ENCODE assay signal across 27 mouse cellular contexts in the genomic region with DNA sequence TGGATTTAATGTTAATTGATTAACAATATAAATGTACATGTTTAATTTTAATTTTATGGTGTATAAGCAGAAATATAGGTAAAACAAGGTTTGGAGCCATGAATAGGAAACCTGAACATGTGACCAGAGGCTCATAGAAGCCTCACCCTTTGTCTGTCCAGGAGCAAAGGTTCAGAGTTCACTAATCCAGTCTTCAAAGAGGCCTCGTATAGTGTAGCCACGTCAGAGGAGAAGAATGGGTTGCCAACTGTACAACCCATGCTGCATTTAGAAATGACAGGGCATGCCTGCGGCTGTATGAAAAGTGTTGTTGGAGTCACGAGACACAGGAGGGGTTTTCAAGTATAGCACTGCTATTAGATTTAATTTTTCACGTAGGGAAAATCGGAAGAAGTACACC.
DNase-seq lines count a peak whose midpoint lies in the region; ATAC-seq and TF ChIP-seq lines count a peak whose summit lies in the region.
"Had no signal": no experiment of that assay in that cellular context is flagged by ENCODE, and none has a peak within 500 bp of the region (broad histone marks: within the 10 kb centered on the region; RNA-seq: fewer than 3 reads in every experiment).

No protein-coding gene starts in this region.

- H3K9ac ChIP-seq in liver, adult 2 months (ENCODE audit: low read depth, low read length), result no peak overlapping the region
- H3K9ac ChIP-seq in liver, embryonic 11.5 days (ENCODE audit: low read depth, low read length), result no peak overlapping the region
- H3K9ac ChIP-seq in hindbrain, embryonic 12.5 days, result no peak overlapping the region
- H3K9ac ChIP-seq in hindbrain, embryonic 14.5 days, result peak overlapping the region; percentile 18; the same call in 1 of the 2 replicates
- H3K9ac ChIP-seq in midbrain, embryonic 13.5 days (replicated peaks), result no peak overlapping the region
- H3K9ac ChIP-seq: forebrain, postnatal 0 days; heart, embryonic 13.5 days; limb, embryonic 12.5 days; liver, embryonic 13.5 days; lung, embryonic 15.5 days had no signal

- 63% methylated on average over 6 of the region's 6 CpGs for WGBS in liver, adult 2 months
- WGBS in liver, embryonic 11.5 days, result 73% methylated on average over 6 of the region's 6 CpGs
- WGBS in hindbrain, embryonic 12.5 days, result 63% methylated on average over 6 of the region's 6 CpGs
- WGBS in hindbrain, embryonic 14.5 days, result 57% methylated on average over 6 of the region's 6 CpGs
- 61% methylated on average over 6 of the region's 6 CpGs for WGBS in midbrain, embryonic 13.5 days

- peak; percentile 44 for DNase-seq in liver, adult 2 months (ENCODE audit: extremely low read depth, low read depth, low spot score)
- DNase-seq in liver, embryonic 11.5 days (ENCODE audit: low spot score), result no peak
- DNase-seq in hindbrain, embryonic 14.5 days (ENCODE audit: low spot score), result no peak
- DNase-seq in frontal cortex, postnatal 36 days (ENCODE audit: low spot score in 2 of 2), result no peak
- DNase-seq in thymus, adult 18-20 months, result no peak
- no peak for DNase-seq in gastrocnemius, adult 2 months
- DNase-seq: adrenal gland, postnatal 10 days; cerebellum, adult 2 months; cerebellum, postnatal 25 days; embryo, embryonic 11 days; forebrain, postnatal 0 days; gastrocnemius, postnatal 36 days; heart, adult 2 months; heart, postnatal 14 days; kidney, adult 2 months; kidney, postnatal 10 days; layer of hippocampus, postnatal 36 days; liver, embryonic 13.5 days; lung, postnatal 36 days; right cerebral cortex, postnatal 14 days; thymus, postnatal 25 days had no signal

- no peaks in the 10 kb centered on the region for H3K27me3 ChIP-seq in liver, adult 2 months (ENCODE audit: control insufficient read depth, insufficient read depth, low read length)
- no peaks in the 10 kb centered on the region for H3K27me3 ChIP-seq in liver, embryonic 11.5 days (replicated peaks; ENCODE audit: control insufficient read depth, insufficient read depth, low read length)
- no peaks in the 10 kb centered on the region for H3K27me3 ChIP-seq in hindbrain, embryonic 12.5 days
- H3K27me3 ChIP-seq in hindbrain, embryonic 14.5 days (ENCODE audit: control insufficient read depth, insufficient read depth, low read length), result no peaks in the 10 kb centered on the region
- no peaks in the 10 kb centered on the region for H3K27me3 ChIP-seq in midbrain, embryonic 13.5 days
- H3K27me3 ChIP-seq: heart, embryonic 13.5 days; limb, embryonic 12.5 days; liver, embryonic 13.5 days; lung, embryonic 15.5 days had no signal

- no peak overlapping the region for H3K4me3 ChIP-seq in liver, adult 2 months (ENCODE audit: insufficient read depth, low read depth, low read length)
- no peak overlapping the region for H3K4me3 ChIP-seq in liver, embryonic 11.5 days (ENCODE audit: low read depth, low read length)
- no peak overlapping the region for H3K4me3 ChIP-seq in hindbrain, embryonic 12.5 days
- no peak overlapping the region for H3K4me3 ChIP-seq in hindbrain, embryonic 14.5 days (replicated peaks; ENCODE audit: low read length)
- no peak overlapping the region for H3K4me3 ChIP-seq in midbrain, embryonic 13.5 days (replicated peaks)
- H3K4me3 ChIP-seq in gastrocnemius, adult 2 months, result no peak overlapping the region
- H3K4me3 ChIP-seq: heart, adult 2 months; heart, embryonic 13.5 days; limb, embryonic 12.5 days; liver, embryonic 13.5 days; lung, embryonic 15.5 days; myocyte had no signal

- no peaks in the 10 kb centered on the region for H3K36me3 ChIP-seq in liver, adult 2 months (ENCODE audit: control insufficient read depth, insufficient read depth, low read length)
- no peaks in the 10 kb centered on the region for H3K36me3 ChIP-seq in liver, embryonic 11.5 days (ENCODE audit: control insufficient read depth, insufficient read depth, low read length)
- H3K36me3 ChIP-seq in hindbrain, embryonic 12.5 days, result no peaks in the 10 kb centered on the region
- H3K36me3 ChIP-seq in hindbrain, embryonic 14.5 days (replicated peaks; ENCODE audit: control insufficient read depth, insufficient read depth), result no peaks in the 10 kb centered on the region
- H3K36me3 ChIP-seq in midbrain, embryonic 13.5 days, result no peaks in the 10 kb centered on the region
- H3K36me3 ChIP-seq: heart, embryonic 13.5 days; limb, embryonic 12.5 days; liver, embryonic 13.5 days; lung, embryonic 15.5 days had no signal

- H3K9me3 ChIP-seq in liver, embryonic 11.5 days (ENCODE audit: control insufficient read depth, low read length), result no peaks in the 10 kb centered on the region
- H3K9me3 ChIP-seq in hindbrain, embryonic 12.5 days (replicated peaks), result no peaks in the 10 kb centered on the region
- no peaks in the 10 kb centered on the region for H3K9me3 ChIP-seq in hindbrain, embryonic 14.5 days (ENCODE audit: control insufficient read depth, low read length)
- 0 out of 2 replicates have a peak, but pooled peaks cover 4% of the 10 kb centered on the region for H3K9me3 ChIP-seq in midbrain, embryonic 13.5 days
- H3K9me3 ChIP-seq: heart, embryonic 13.5 days; limb, embryonic 12.5 days; liver, embryonic 13.5 days; lung, embryonic 15.5 days had no signal

- no peak for TF ChIP-seq CTCF in liver, adult 2 months (IDR thresholded peaks at IDR 0.05; ENCODE audit: low read depth, low read length)
- no peak for TF ChIP-seq CTCF in gastrocnemius, adult 2 months (IDR thresholded peaks at IDR 0.05)

- H3K4me2 ChIP-seq in liver, embryonic 11.5 days, result no peak overlapping the region
- no peak overlapping the region for H3K4me2 ChIP-seq in hindbrain, embryonic 12.5 days (replicated peaks)
- H3K4me2 ChIP-seq in hindbrain, embryonic 14.5 days (replicated peaks), result no peak overlapping the region
- no peak overlapping the region for H3K4me2 ChIP-seq in midbrain, embryonic 13.5 days (replicated peaks)
- H3K4me2 ChIP-seq: heart, embryonic 13.5 days; limb, embryonic 12.5 days; liver, embryonic 13.5 days; lung, embryonic 15.5 days had no signal

- TF ChIP-seq POLR2A in liver, adult 2 months (IDR thresholded peaks at IDR 0.05; ENCODE audit: extremely low read depth, insufficient read depth, low read length), result no peak

- no peak overlapping the region for H3K27ac ChIP-seq in liver, adult 2 months (replicated peaks; ENCODE audit: insufficient read depth, low read depth, low read length)
- no peak overlapping the region for H3K27ac ChIP-seq in liver, embryonic 11.5 days (ENCODE audit: low read depth, low read length)
- peak overlapping the region; percentile 77; the same call in 1 of the 2 replicates for H3K27ac ChIP-seq in hindbrain, embryonic 12.5 days
- no peak overlapping the region for H3K27ac ChIP-seq in hindbrain, embryonic 14.5 days
- peak overlapping the region; percentile 59; the same call in 1 of the 2 replicates for H3K27ac ChIP-seq in midbrain, embryonic 13.5 days
- no peak overlapping the region for H3K27ac ChIP-seq in gastrocnemius, adult 2 months
- H3K27ac ChIP-seq: heart, adult 2 months; heart, embryonic 13.5 days; limb, embryonic 12.5 days; liver, embryonic 13.5 days; lung, embryonic 15.5 days had no signal

- intact Hi-C loops in gastrocnemius, adult 2 months (cut with DNase I), result no loop called here

- H3K79me2 ChIP-seq in liver, adult 2 months (ENCODE audit: control insufficient read depth, insufficient read depth, low read length), result peaks cover 24% of the 10 kb centered on the region

- H3K4me1 ChIP-seq in liver, adult 2 months (ENCODE audit: control insufficient read depth, insufficient read depth, low read length), result peaks cover 10% of the 10 kb centered on the region
- no peaks in the 10 kb centered on the region for H3K4me1 ChIP-seq in liver, embryonic 11.5 days (replicated peaks; ENCODE audit: control insufficient read depth, insufficient read depth, low read length)
- H3K4me1 ChIP-seq in hindbrain, embryonic 12.5 days, result peaks cover 53% of the 10 kb centered on the region
- H3K4me1 ChIP-seq in hindbrain, embryonic 14.5 days (replicated peaks; ENCODE audit: control insufficient read depth, insufficient read depth, low read length), result peaks cover 39% of the 10 kb centered on the region
- peaks cover 61% of the 10 kb centered on the region for H3K4me1 ChIP-seq in midbrain, embryonic 13.5 days (replicated peaks)
- H3K4me1 ChIP-seq: lung, embryonic 15.5 days had no signal

- no peak for ATAC-seq in liver, embryonic 11.5 days (replicated peaks; ENCODE audit: low FRiP score)
- ATAC-seq in hindbrain, embryonic 12.5 days (ENCODE audit: low FRiP score), result no peak
- no peak for ATAC-seq in hindbrain, embryonic 14.5 days (ENCODE audit: low FRiP score)
- ATAC-seq in midbrain, embryonic 13.5 days, result no peak
- ATAC-seq: forebrain, postnatal 0 days had no signal

Comparison
In these comparisons a context has a peak if more than half of its experiments do, and no peak if none do; other contexts are left out.
1. H3K27ac ChIP-seq: peak in hindbrain, embryonic 12.5 days (single experiment) and midbrain, embryonic 13.5 days (single experiment); none in liver, adult 2 months (single experiment), liver, embryonic 11.5 days (single experiment), hindbrain, embryonic 14.5 days (single experiment) and gastrocnemius, adult 2 months (single experiment).